Mouse (Mus musculus): ENCODE measurements around the gene Camk1d. TPM values are rescaled to one million over a fixed set of nuclear protein-coding genes. Genes with fewer than 3 reads are reported as not detected.

Camk1d gene
- polyA plus RNA-seq, 1 experiment: 1.9 TPM

DNA sequence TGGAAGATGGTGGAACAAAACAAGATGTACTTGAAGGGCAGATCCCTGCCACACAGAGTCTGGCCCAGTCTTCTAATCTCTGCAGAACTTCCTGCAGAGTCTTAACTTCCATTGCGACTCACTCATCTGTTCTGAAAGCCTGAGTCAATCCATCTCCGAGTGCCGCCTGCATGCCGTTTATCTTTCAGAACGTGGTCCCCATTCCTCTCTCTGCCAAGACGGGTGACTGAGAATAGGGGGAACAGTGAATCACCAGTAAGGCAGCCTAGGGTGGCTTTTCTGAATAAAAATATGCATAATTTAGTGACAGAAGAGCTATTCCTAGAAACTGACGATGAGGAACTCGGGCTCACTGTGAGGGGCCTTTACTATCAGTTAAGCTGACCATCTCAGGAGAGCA, 284.4 kb downstream of the Camk1d start:
- Histone ChIP-seq H3K27ac (replicated peaks; ENCODE audit: low read depth, low read length) (no peak overlapping the region), H3K4me1 (ENCODE audit: control insufficient read depth, insufficient read depth, insufficient read length, low read length) (no peaks in the 10 kb centered on the region), H3K4me3 (ENCODE audit: insufficient read depth, low read depth, low read length) (no peak overlapping the region)

DNA sequence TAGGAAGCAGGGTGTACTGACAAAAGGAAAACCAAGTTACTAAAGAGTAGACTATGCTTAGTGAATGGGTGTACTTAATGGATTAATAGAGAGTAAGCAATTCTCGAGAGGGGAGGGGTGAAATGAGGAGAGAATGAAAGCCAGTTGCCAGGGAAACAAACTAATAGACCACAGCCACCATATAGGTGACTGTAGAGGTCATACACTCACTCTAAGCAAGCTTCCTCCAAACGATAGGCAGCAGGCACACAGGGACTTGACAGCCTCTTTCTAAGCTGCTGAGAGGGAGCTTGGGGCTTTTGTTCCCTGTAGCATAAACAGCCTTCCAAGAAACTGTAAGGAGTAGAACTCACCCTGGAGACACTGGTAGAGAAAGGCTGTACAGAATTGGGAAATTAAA, 288.2 kb downstream of the Camk1d start:
- no peak overlapping the region for H3K27ac ChIP-seq (replicated peaks; ENCODE audit: low read depth, low read length)
- no peak overlapping the region for H3K4me3 ChIP-seq (ENCODE audit: insufficient read depth, low read depth, low read length)

DNA sequence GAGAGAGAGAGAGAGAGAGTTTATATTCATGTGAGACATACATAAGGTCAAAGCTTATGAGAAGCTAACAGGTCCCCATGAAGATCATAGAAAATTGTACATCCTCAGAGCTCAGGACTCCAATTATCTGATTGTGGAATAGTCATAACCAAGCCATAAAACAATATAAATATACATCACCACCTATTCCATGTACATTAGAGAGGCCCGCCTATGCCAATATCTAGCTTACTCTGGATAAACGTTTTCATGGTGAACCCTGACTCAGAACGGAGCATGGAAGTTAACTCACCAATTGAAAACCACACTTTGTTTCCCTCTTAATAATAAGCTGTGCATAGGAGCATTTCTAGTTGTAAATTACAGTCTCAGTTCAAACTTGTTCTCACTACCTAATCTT, 288.7 kb downstream of the Camk1d start:
- Histone ChIP-seq H3K27ac (replicated peaks; ENCODE audit: low read depth, low read length) (no peak overlapping the region), H3K4me3 (ENCODE audit: insufficient read depth, low read depth, low read length) (no peak overlapping the region), H3K4me1 (ENCODE audit: control insufficient read depth, insufficient read depth, insufficient read length, low read length) (no peaks in the 10 kb centered on the region)

More for the DNA sequence above, 288.2 kb downstream of the Camk1d start:
- H3K4me1 ChIP-seq (ENCODE audit: control insufficient read depth, insufficient read depth, insufficient read length, low read length): no peaks in the 10 kb centered on the region

DNA sequence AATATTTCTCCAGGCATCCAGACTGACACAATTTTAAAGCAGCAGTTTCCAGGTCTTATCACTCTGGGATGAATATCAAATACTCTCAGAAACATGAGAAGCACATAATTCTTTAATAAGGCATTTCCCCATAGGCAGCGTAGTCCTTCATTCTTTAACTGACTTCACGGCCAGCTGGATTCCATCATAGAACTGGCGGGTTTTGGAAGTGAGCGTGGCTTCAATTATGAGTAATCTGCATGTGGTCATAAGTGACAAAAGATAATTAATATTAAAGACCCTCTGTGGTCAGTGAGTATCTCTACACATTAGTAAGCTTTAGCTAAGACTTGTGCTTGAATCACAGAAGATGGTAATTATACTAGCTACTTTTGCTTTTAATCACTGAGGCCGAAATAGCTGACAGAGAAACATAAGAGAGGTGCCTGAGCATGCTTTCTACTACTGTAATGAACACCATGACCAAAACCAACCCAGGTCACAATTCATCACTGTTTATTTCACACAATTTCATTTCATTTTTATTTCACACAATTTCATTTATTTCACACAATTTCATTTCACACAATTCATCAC, 293.6 kb downstream of the Camk1d start:
- no peak overlapping the region for H3K4me3 ChIP-seq (ENCODE audit: insufficient read depth, low read depth, low read length)
- H3K4me1 ChIP-seq (ENCODE audit: control insufficient read depth, insufficient read depth, insufficient read length, low read length): no peaks in the 10 kb centered on the region
- H3K27ac ChIP-seq (replicated peaks; ENCODE audit: low read depth, low read length): no peak overlapping the region

DNA sequence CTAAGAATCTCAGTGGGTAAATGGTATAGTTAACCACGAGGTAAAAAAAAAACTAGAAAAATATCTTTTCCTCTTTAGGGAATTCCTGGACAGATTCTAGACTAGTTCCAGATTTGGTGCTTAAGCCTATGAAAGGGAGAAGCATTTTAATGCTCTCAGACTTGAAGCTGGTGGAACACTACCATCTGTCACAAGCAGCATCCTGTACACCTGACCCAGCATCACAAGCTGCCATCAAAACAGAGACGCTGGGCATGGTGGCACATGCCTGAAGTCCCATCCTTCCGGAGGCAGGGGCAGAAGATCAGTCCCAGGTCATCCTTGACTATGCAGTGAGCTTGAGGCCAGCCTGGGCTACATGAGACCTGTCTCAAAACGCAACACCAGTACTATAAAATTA, 295.5 kb downstream of the Camk1d start:
- Histone ChIP-seq H3K27ac (replicated peaks; ENCODE audit: low read depth, low read length) (no peak overlapping the region), H3K4me3 (ENCODE audit: insufficient read depth, low read depth, low read length) (no peak overlapping the region), H3K4me1 (ENCODE audit: control insufficient read depth, insufficient read depth, insufficient read length, low read length) (no peaks in the 10 kb centered on the region)

DNA sequence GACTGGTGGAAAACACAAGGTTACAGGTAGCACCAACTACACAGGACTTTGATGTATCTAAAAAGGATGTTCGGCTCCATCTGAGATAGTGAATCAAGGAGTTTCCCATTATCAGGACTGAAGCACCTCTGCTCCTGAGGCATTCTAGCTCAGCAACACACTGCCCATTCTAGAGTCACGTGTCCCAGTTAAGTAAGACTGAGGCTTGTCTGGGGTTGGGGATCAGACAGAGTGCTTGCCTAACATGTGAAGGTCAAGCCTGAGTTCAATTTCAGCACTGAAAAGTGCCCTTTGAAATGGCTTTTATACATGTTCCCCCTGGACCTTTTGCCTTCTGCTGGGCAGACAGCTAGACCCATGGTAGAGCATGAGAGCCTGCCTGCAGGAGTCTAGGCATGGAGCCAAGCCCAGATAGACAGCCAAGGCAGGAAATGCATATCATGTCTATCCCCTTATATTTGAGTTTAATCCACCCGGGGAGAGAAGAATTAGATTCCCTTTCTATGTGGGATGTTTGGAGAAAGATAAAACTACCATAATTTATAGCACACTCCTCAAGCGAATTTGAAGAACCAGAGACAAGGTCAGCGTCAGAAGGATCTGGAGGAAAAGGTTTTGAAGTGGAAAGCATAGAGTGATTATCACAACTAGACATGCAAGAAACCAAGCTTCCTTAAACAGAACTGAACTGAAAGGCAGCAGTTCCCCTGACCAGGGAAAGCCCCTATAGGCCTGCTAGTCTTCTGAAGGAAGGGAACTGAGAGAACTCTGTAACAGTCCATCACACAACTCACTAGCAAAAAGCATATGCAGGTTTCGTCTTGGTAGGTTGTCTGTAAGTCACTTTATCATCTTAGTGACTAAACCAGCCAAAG, 296.9 kb downstream of the Camk1d start:
- no peak overlapping the region for H3K27ac ChIP-seq (replicated peaks; ENCODE audit: low read depth, low read length)
- H3K4me3 ChIP-seq (ENCODE audit: insufficient read depth, low read depth, low read length): no peak overlapping the region
- H3K4me1 ChIP-seq (ENCODE audit: control insufficient read depth, insufficient read depth, insufficient read length, low read length): no peaks in the 10 kb centered on the region

DNA sequence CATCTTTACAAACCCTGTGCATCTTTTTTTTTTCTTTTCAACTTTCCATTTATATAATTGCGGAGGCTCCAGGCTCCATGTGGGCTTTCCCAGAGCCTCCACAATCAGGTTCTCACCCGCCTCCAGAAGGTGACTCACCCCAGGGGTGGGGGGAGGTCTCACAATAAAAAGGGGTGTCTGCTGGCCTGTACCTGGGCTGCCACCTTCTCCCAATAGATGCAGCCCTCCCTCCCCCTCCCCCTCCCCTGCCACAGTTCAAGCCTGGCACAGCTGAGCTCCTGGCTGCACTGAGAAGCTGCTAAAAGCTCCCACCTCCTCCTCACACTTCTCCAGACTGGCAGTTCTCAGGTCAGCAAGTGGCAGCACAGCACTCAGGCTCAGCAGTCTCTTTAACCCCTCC, 302.5 kb downstream of the Camk1d start:
- Histone ChIP-seq H3K27ac (replicated peaks; ENCODE audit: low read depth, low read length) (no peak overlapping the region), H3K4me3 (ENCODE audit: insufficient read depth, low read depth, low read length) (no peak overlapping the region), H3K4me1 (ENCODE audit: control insufficient read depth, insufficient read depth, insufficient read length, low read length) (no peaks in the 10 kb centered on the region)

DNA sequence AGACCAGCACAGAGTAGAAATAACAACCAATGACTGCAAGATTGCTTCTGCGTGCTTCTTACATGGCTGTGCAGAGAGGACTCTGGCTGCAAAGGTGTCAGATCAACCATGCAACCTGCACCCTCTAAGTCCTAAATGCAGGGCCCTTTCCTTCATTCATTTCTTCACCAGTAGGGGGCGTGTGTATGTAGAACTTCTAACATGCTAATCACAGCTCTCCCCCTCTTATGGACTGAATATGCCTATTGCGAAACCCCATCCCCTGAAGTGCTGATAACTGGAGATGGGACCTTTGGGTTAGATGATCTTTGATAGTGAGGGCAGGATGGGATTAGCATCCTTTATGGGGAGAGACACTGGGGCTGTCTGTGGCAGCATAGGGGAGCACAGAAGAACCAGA, 310.5 kb downstream of the Camk1d start:
- H3K27ac ChIP-seq (replicated peaks; ENCODE audit: low read depth, low read length): no peak overlapping the region
- H3K4me3 ChIP-seq (ENCODE audit: insufficient read depth, low read depth, low read length): no peak overlapping the region
- no peaks in the 10 kb centered on the region for H3K4me1 ChIP-seq (ENCODE audit: control insufficient read depth, insufficient read depth, insufficient read length, low read length)

DNA sequence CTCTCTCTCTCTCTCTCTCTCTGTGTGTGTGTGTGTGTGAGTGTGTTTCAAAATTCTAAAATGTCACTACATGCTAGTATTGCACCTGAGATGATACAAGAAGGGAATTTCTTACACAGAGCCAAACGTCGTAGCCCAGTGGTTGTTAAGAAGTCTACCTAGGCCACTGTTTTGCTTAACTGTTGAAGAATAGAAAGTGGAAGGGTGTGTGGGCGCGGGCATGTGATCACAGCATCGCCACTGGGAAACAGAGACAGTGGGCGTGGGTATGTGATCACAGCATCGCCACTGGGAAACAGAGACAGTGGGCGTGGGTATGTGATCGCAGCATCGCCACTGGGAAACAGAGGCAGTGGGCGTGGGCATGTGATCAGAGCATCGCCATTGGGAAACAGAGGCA, 312.3 kb downstream of the Camk1d start:
- no peak overlapping the region for H3K4me3 ChIP-seq (ENCODE audit: insufficient read depth, low read depth, low read length)
- H3K4me1 ChIP-seq (ENCODE audit: control insufficient read depth, insufficient read depth, insufficient read length, low read length): no peaks in the 10 kb centered on the region
- no peak overlapping the region for H3K27ac ChIP-seq (replicated peaks; ENCODE audit: low read depth, low read length)

DNA sequence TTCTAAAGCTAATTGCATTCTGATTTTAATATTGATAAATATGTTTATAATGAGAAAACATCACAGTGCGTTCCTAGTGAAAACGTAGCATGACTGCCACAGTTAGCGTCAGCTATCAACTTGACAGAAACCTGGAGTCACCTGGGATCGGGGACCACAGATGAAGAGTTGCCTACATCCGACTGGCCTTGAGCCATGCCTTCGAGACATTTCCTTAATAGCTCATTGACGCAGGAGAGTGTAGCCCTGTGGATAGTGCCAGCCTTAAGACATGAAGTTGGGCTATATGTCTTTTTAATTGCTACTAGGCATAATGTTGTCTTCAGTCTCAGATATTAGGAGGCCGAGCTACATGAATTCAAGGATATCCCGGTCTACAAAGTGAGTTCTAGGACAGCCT, 315.8 kb downstream of the Camk1d start:
- Histone ChIP-seq H3K4me1 (ENCODE audit: control insufficient read depth, insufficient read depth, insufficient read length, low read length) (no peaks in the 10 kb centered on the region), H3K27ac (replicated peaks; ENCODE audit: low read depth, low read length) (no peak overlapping the region), H3K4me3 (ENCODE audit: insufficient read depth, low read depth, low read length) (no peak overlapping the region)

DNA sequence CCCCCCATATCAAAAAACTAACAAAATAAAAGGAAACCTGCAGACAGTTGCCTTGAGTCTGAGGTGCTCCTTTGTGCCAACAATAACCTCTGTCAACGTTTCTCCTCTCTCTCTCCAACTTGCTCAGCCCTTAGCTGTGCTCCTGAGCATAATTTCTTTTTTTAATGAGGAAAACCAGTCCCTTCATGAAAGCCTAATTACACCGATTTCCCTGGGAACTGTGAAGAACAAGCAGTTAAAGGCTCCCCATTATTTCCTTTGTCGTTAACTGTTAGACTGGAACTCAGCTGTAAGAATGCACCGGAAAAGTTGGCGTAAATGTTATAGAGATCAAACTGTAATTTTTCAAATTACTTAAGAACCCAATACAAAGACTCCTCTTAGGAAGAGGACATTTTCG, 316.3 kb downstream of the Camk1d start:
- H3K4me1 ChIP-seq (ENCODE audit: control insufficient read depth, insufficient read depth, insufficient read length, low read length): no peaks in the 10 kb centered on the region

DNA sequence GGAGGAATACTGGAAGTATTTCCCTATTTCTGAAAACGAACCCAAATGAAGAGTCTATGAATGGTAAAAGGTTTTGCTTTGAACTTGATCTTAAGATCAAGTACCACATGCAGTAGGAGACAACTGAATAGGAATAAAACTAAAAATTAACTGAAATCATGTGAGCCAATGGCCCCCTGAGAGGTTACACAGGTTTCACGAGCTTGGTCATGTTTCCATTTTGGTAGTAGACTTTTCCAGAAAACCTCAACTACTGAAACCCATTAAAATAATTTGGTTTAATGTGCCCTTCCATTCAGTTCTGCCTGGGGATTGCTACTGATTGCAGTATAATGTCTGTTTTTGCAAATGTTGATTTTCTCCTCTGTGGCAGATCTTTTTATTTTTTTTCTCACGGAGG, 316.8 kb downstream of the Camk1d start:
- no peaks in the 10 kb centered on the region for H3K4me1 ChIP-seq (ENCODE audit: control insufficient read depth, insufficient read depth, insufficient read length, low read length)
- no peak overlapping the region for H3K4me3 ChIP-seq (ENCODE audit: insufficient read depth, low read depth, low read length)
- H3K27ac ChIP-seq (replicated peaks; ENCODE audit: low read depth, low read length): no peak overlapping the region

More for the DNA sequence above, 316.3 kb downstream of the Camk1d start:
- Histone ChIP-seq H3K4me3 (ENCODE audit: insufficient read depth, low read depth, low read length) (no peak overlapping the region), H3K27ac (replicated peaks; ENCODE audit: low read depth, low read length) (no peak overlapping the region)

DNA sequence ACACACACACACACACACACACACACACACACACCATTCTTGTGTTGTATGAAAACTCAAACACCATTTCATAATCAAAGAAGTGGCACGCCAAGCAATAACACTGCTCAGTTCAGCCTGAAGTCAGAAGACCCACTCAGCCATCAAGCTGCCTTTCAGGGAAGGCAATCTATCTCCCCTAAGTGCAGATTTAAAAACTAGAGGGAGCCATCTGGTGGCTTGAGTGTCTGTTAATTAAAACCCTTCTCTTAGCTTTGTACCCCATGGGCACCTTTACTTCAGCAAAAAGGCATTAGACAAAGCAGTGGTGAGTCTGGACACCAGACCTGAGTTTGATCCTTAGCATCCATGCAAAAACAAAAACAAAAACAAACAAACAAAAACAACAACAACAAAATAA, 317.9 kb downstream of the Camk1d start:
- Histone ChIP-seq H3K4me1 (ENCODE audit: control insufficient read depth, insufficient read depth, insufficient read length, low read length) (no peaks in the 10 kb centered on the region), H3K4me3 (ENCODE audit: insufficient read depth, low read depth, low read length) (no peak overlapping the region), H3K27ac (replicated peaks; ENCODE audit: low read depth, low read length) (no peak overlapping the region)

DNA sequence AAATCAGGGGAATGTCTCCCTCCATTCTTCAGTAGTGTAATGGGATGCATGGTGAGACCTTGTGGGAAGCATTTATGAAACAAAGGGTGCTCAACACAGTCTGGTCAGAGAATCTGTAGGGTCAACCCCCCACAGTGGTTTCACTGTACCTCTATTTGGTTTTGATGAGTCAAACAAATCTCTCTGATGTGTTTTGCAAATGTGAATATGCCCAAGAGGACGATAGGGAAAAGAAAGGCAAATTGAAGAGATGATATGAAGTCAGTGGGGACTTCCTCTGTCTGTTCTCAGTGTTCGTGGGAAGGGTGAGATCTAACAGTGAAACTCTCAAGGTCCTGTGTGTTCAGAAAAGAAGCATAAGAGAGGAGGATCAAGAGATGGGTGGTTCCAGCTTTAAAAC, 318.4 kb downstream of the Camk1d start:
- no peaks in the 10 kb centered on the region for H3K4me1 ChIP-seq (ENCODE audit: control insufficient read depth, insufficient read depth, insufficient read length, low read length)
- no peak overlapping the region for H3K27ac ChIP-seq (replicated peaks; ENCODE audit: low read depth, low read length)
- H3K4me3 ChIP-seq (ENCODE audit: insufficient read depth, low read depth, low read length): no peak overlapping the region

DNA sequence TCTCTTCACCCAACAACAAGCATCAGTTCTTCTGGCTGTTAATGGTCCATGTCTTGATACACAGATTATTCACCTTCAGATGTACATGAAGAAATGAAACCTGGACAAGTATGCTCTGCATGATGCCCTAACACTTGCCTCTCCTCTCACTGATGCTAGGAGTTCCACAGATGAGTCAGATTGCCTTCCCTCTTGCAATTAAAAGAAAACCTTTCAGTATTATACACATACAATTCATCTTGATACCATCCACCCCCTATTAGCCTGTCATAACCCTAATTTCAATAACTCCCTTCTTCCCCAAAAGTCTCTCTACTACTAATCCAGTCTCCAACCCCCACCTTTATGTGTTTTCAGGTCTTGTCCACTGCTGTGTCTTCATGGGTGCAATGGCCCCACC, 321.4 kb downstream of the Camk1d start:
- H3K4me1 ChIP-seq (ENCODE audit: control insufficient read depth, insufficient read depth, insufficient read length, low read length): no peaks in the 10 kb centered on the region
- H3K4me3 ChIP-seq (ENCODE audit: insufficient read depth, low read depth, low read length): no peak overlapping the region
- H3K27ac ChIP-seq (replicated peaks; ENCODE audit: low read depth, low read length): no peak overlapping the region

DNA sequence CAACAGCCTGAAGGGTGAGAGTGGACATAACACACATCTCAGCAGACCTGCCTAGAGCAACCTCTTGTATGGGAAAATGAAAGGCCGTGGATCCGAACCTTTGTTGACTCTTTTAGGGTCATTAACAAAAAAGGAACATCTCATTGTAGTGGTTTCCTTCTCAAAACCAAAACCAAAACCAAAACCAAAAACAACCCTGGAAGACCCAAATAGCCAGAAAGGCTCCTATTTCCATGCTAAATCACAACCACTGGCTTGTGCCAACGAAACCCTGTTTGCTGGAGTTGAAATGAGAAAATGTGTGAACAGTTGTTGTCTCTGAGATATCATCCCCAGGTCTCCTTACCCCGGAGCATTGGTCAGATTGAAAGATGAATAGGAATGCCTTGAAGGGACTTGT, 321.8 kb downstream of the Camk1d start:
- Histone ChIP-seq H3K4me3 (ENCODE audit: insufficient read depth, low read depth, low read length) (no peak overlapping the region), H3K4me1 (ENCODE audit: control insufficient read depth, insufficient read depth, insufficient read length, low read length) (no peaks in the 10 kb centered on the region), H3K27ac (replicated peaks; ENCODE audit: low read depth, low read length) (no peak overlapping the region)
